Mouse (Mus musculus) embryonic facial prominence, embryonic 13.5 days (tissue): ENCODE measurements around the gene Pex6. TPM values are rescaled to one million over a fixed set of nuclear protein-coding genes. Genes with fewer than 3 reads are reported as not detected.

Experiments used
- ATAC-seq: fragments of 200-750 bp; cut with Nextera tagmentation; 2 replicates; pipeline ENCODE4 v1.8.0; 2017; ENCODE audit warnings: low read depth; ENCODE audit not compliant: insufficient number of reproducible peaks, insufficient read depth, low FRiP score, low TSS enrichment
- H3K27ac ChIP-seq: fragments of 300-500 bp; sonication (generic); 2 replicates; pipeline ENCODE4 v1.5.1; 2015; ENCODE audit warnings: moderate library complexity, mild to moderate bottlenecking, inconsistent platforms
- H3K27me3 ChIP-seq: fragments of 300-500 bp; sonication (generic); 2 replicates; pipeline ENCODE4 v1.6.1; 2015; ENCODE audit warnings: mild to moderate bottlenecking, inconsistent platforms
- H3K36me3 ChIP-seq: fragments of 300-500 bp; sonication (generic); 2 replicates; pipeline ENCODE4 v1.6.1; 2015; ENCODE audit warnings: mild to moderate bottlenecking, inconsistent platforms
- H3K4me1 ChIP-seq: fragments of 300-500 bp; sonication (generic); 2 replicates; pipeline ENCODE4 v1.6.1; 2015; ENCODE audit warnings: inconsistent platforms
- H3K4me2 ChIP-seq: fragments of 300-500 bp; sonication (generic); 2 replicates; pipeline ENCODE4 v1.6.1; 2015; ENCODE audit warnings: moderate library complexity, mild to moderate bottlenecking, inconsistent platforms
- H3K4me3 ChIP-seq: fragments of 300-500 bp; sonication (generic); 2 replicates; pipeline ENCODE4 v1.5.1; 2015; ENCODE audit warnings: mild to moderate bottlenecking, inconsistent platforms
- H3K9ac ChIP-seq: fragments of 300-500 bp; sonication (generic); 2 replicates; pipeline ENCODE4 v1.6.1; 2015; ENCODE audit warnings: mild to moderate bottlenecking, inconsistent platforms
- H3K9me3 ChIP-seq: fragments of 300-500 bp; sonication (generic); 2 replicates; pipeline ENCODE4 v1.6.1; 2016; ENCODE audit warnings: inconsistent platforms
- WGBS: fragments of 180-500 bp; shearing (Covaris S2); methylation state at CpG from one replicate; pipeline ENCODE4 v1.1.7; 2015; ENCODE audit warnings: mixed read lengths; 5-methylcytosine and 5-hydroxymethylcytosine counted together
- polyA plus RNA-seq: library from polyadenylated mRNA; unstranded; fragments of >200 nt; fragmentation: Nextera tagmentation; extraction: Ambion mirVana; gene quantifications from 2 replicates; pipeline ENCODE4 v1.2.1, GENCODE M21; 2015

Pex6 gene
- polyA plus RNA-seq, 1 experiment from 2014 or later, result 32.4 TPM

GRCm38 (mm10) chr17:46724477-46725084 is 13.3 kb downstream of the Pex6 start:
- Histone ChIP-seq H3K27ac (no peak overlapping the region), H3K4me2 (no peak overlapping the region), H3K36me3 (peaks cover 65% of the 10 kb centered on the region), H3K27me3 (peaks cover 19% of the 10 kb centered on the region), H3K9me3 (no peaks in the 10 kb centered on the region), H3K4me3 (no peak overlapping the region), H3K4me1 (peaks cover 6% of the 10 kb centered on the region; the same call in 1 of the 2 replicates), H3K9ac (no peak overlapping the region)
- 79% methylated on average over 18 of the region's 20 CpGs for WGBS
- ATAC-seq, result no peak

GRCm38 (mm10) chr17:46725273-46725672 is 14.0 kb downstream of the Pex6 start:
- H3K27me3 ChIP-seq, result peaks cover 23% of the 10 kb centered on the region
- H3K4me1 ChIP-seq, result peaks cover 6% of the 10 kb centered on the region; the same call in 1 of the 2 replicates
- H3K27ac ChIP-seq, result no peak overlapping the region
- 51% methylated on average over 9 of the region's 9 CpGs for WGBS
- peaks cover 58% of the 10 kb centered on the region for H3K36me3 ChIP-seq
- H3K4me3 ChIP-seq, result no peak overlapping the region
- ATAC-seq, result no peak
- H3K9me3 ChIP-seq, result no peaks in the 10 kb centered on the region
- H3K4me2 ChIP-seq, result no peak overlapping the region
- no peak overlapping the region for H3K9ac ChIP-seq

- ATAC-seq, result no peak
- peaks cover 6% of the 10 kb centered on the region; the same call in 1 of the 2 replicates for H3K4me1 ChIP-seq
- peaks cover 24% of the 10 kb centered on the region for H3K27me3 ChIP-seq
- H3K4me2 ChIP-seq, result no peak overlapping the region
- H3K9me3 ChIP-seq, result no peaks in the 10 kb centered on the region
- no peak overlapping the region for H3K27ac ChIP-seq
- H3K9ac ChIP-seq, result no peak overlapping the region
- no peak overlapping the region for H3K4me3 ChIP-seq
- peaks cover 50% of the 10 kb centered on the region for H3K36me3 ChIP-seq
- 92% methylated on average over 26 of the region's 26 CpGs for WGBS
Observed at GRCm38 (mm10) chr17:46725731-46726645, 14.7 kb downstream of the Pex6 start.

GRCm38 (mm10) chr17:46727271-46727670 is 16.0 kb downstream of the Pex6 start:
- peaks cover 38% of the 10 kb centered on the region for H3K36me3 ChIP-seq
- WGBS, result 89% methylated on average over 11 of the region's 11 CpGs

GRCm38 (mm10) chr17:46728021-46728420 is 16.8 kb downstream of the Pex6 start:
- Histone ChIP-seq H3K4me2 (no peak overlapping the region), H3K9me3 (no peaks in the 10 kb centered on the region), H3K27ac (no peak overlapping the region), H3K27me3 (peaks cover 24% of the 10 kb centered on the region), H3K4me3 (no peak overlapping the region), H3K9ac (no peak overlapping the region), H3K36me3 (peaks cover 33% of the 10 kb centered on the region), H3K4me1 (peaks cover 6% of the 10 kb centered on the region; the same call in 1 of the 2 replicates)
- 29% methylated on average over 6 of the region's 6 CpGs for WGBS
- no peak for ATAC-seq

More at GRCm38 (mm10) chr17:46727271-46727670, 16.0 kb downstream of the Pex6 start:
- Histone ChIP-seq H3K4me3 (no peak overlapping the region), H3K4me1 (peaks cover 6% of the 10 kb centered on the region; the same call in 1 of the 2 replicates), H3K9me3 (no peaks in the 10 kb centered on the region), H3K4me2 (no peak overlapping the region), H3K27me3 (peaks cover 24% of the 10 kb centered on the region), H3K9ac (no peak overlapping the region), H3K27ac (no peak overlapping the region)
- ATAC-seq, result no peak

- WGBS, result 44% methylated on average over 11 of the region's 11 CpGs
Observed at GRCm38 (mm10) chr17:46728496-46728895, 17.2 kb downstream of the Pex6 start.

GRCm38 (mm10) chr17:46728904-46729318 is 17.6 kb downstream of the Pex6 start, which contains the start of gene Gnmt:
Gnmt (minus strand) TSS chr17:46729168.
- peaks cover 24% of the 10 kb centered on the region for H3K36me3 ChIP-seq
- no peaks in the 10 kb centered on the region for H3K9me3 ChIP-seq
- H3K4me1 ChIP-seq, result peaks cover 6% of the 10 kb centered on the region; the same call in 1 of the 2 replicates
- H3K9ac ChIP-seq, result 0 out of 2 replicates have a peak within 1 kb of the TSS, but pooled peaks have one; percentile 53
- H3K27me3 ChIP-seq, result peaks cover 24% of the 10 kb centered on the region
- WGBS, result 16% methylated on average over 24 of the region's 24 CpGs
- H3K4me3 ChIP-seq, result peak within 1 kb of the TSS; percentile 14
- peak within 1 kb of the TSS; percentile 49 for H3K4me2 ChIP-seq
- H3K27ac ChIP-seq, result no peak within 1 kb of the TSS
- no peak for ATAC-seq

More at GRCm38 (mm10) chr17:46728496-46728895, 17.2 kb downstream of the Pex6 start:
- ATAC-seq, result no peak
- peaks cover 24% of the 10 kb centered on the region for H3K27me3 ChIP-seq
- H3K27ac ChIP-seq, result no peak overlapping the region
- H3K9me3 ChIP-seq, result no peaks in the 10 kb centered on the region
- peak overlapping the region; percentile 14 for H3K4me3 ChIP-seq
- H3K4me2 ChIP-seq, result peak overlapping the region; percentile 49
- H3K36me3 ChIP-seq, result peaks cover 28% of the 10 kb centered on the region
- peaks cover 6% of the 10 kb centered on the region; the same call in 1 of the 2 replicates for H3K4me1 ChIP-seq
- 0 out of 2 replicates have a peak overlapping the region, but pooled peaks have one; percentile 53 for H3K9ac ChIP-seq

- Histone ChIP-seq H3K27ac (no peak overlapping the region), H3K9me3 (no peaks in the 10 kb centered on the region), H3K4me2 (no peak overlapping the region), H3K4me1 (no peaks in the 10 kb centered on the region), H3K4me3 (no peak overlapping the region), H3K36me3 (peaks cover 40% of the 10 kb centered on the region), H3K9ac (no peak overlapping the region), H3K27me3 (peaks cover 10% of the 10 kb centered on the region)
- ATAC-seq, result no peak
- WGBS, result 92% methylated on average over 3 of the region's 3 CpGs
Observed at GRCm38 (mm10) chr17:46734055-46734454, 22.8 kb downstream of the Pex6 start.

GRCm38 (mm10) chr17:46735287-46735686 is 24.0 kb downstream of the Pex6 start:
- Histone ChIP-seq H3K4me2 (no peak overlapping the region), H3K27ac (no peak overlapping the region), H3K9ac (no peak overlapping the region), H3K9me3 (no peaks in the 10 kb centered on the region), H3K4me1 (no peaks in the 10 kb centered on the region), H3K36me3 (peaks cover 42% of the 10 kb centered on the region), H3K27me3 (0 out of 2 replicates have a peak, but pooled peaks cover under 1% of the 10 kb centered on the region), H3K4me3 (no peak overlapping the region)
- 86% methylated on average over 7 of the region's 7 CpGs for whole genome bisulfite sequencing
- no peak for ATAC-seq

- no peaks in the 10 kb centered on the region for H3K27me3 ChIP-seq
- H3K4me3 ChIP-seq, result no peak overlapping the region
- WGBS, result 69% methylated on average over 10 of the region's 10 CpGs
- ATAC-seq, result no peak
- no peak overlapping the region for H3K27ac ChIP-seq
- no peaks in the 10 kb centered on the region for H3K9me3 ChIP-seq
- no peak overlapping the region for H3K9ac ChIP-seq
- no peak overlapping the region for H3K4me2 ChIP-seq
- H3K36me3 ChIP-seq, result peaks cover 43% of the 10 kb centered on the region
- H3K4me1 ChIP-seq, result no peaks in the 10 kb centered on the region
Observed at GRCm38 (mm10) chr17:46736160-46736559, 24.9 kb downstream of the Pex6 start.

GRCm38 (mm10) chr17:46741305-46741704 is 30.0 kb downstream of the Pex6 start:
- H3K4me3 ChIP-seq, result no peak overlapping the region
- no peaks in the 10 kb centered on the region for H3K4me1 ChIP-seq
- H3K27me3 ChIP-seq, result no peaks in the 10 kb centered on the region
- no peak overlapping the region for H3K4me2 ChIP-seq
- no peak overlapping the region for H3K27ac ChIP-seq
- H3K36me3 ChIP-seq, result peaks cover 60% of the 10 kb centered on the region
- no peaks in the 10 kb centered on the region for H3K9me3 ChIP-seq
- ATAC-seq, result no peak
- WGBS, result 95% methylated on average over 6 of the region's 6 CpGs
- H3K9ac ChIP-seq, result no peak overlapping the region
